Mouse (Mus musculus) forebrain, embryonic 15.5 days (tissue): ENCODE measurements at regions not wholly inside any gene's neighbourhood (a gene's known extent, or its start where the extent isn't known, plus 50 kb on each side); places are given as distances from the start of the nearest gene placed in this dataset.

Source experiments
- ATAC-seq: fragments of 200-750 bp; cut with Nextera tagmentation; replicated peaks from 2 replicates; pipeline ENCODE4 v1.8.0; 2017; ENCODE audit warnings: mild to moderate bottlenecking, moderate TSS enrichment, moderate library complexity
- H3K27ac ChIP-seq: fragments of 300-500 bp; sonication (generic); replicated peaks from 2 replicates; pipeline ENCODE4 v1.5.1; 2015; ENCODE audit warnings: mild to moderate bottlenecking, inconsistent platforms
- H3K27me3 ChIP-seq: fragments of 300-500 bp; sonication (generic); 2 replicates; pipeline ENCODE4 v1.6.1; 2015; ENCODE audit warnings: inconsistent platforms
- H3K36me3 ChIP-seq: fragments of 300-500 bp; sonication (generic); 2 replicates; pipeline ENCODE4 v1.6.1; 2015; ENCODE audit warnings: mild to moderate bottlenecking, inconsistent platforms
- H3K4me1 ChIP-seq: fragments of 300-500 bp; sonication (generic); 2 replicates; pipeline ENCODE4 v1.6.1; 2015; ENCODE audit warnings: inconsistent platforms
- H3K4me2 ChIP-seq: fragments of 300-500 bp; sonication (generic); replicated peaks from 2 replicates; pipeline ENCODE4 v1.6.1; 2015; ENCODE audit warnings: mild to moderate bottlenecking, inconsistent platforms
- H3K4me3 ChIP-seq: fragments of 300-500 bp; sonication (generic); 2 replicates; pipeline ENCODE4 v1.5.1; 2015; ENCODE audit warnings: mild to moderate bottlenecking, inconsistent platforms
- H3K9ac ChIP-seq: fragments of 300-500 bp; sonication (generic); replicated peaks from 2 replicates; pipeline ENCODE4 v1.6.1; 2015; ENCODE audit warnings: mild to moderate bottlenecking, inconsistent platforms
- H3K9me3 ChIP-seq: fragments of 300-500 bp; sonication (generic); 2 replicates; pipeline ENCODE4 v1.6.1; 2016; ENCODE audit warnings: inconsistent platforms
- WGBS: fragments of 180-500 bp; shearing (Covaris S2); methylation state at CpG from one replicate; pipeline ENCODE4 v1.1.7; 2015; ENCODE audit warnings: mixed read lengths; 5-methylcytosine and 5-hydroxymethylcytosine counted together

DNA sequence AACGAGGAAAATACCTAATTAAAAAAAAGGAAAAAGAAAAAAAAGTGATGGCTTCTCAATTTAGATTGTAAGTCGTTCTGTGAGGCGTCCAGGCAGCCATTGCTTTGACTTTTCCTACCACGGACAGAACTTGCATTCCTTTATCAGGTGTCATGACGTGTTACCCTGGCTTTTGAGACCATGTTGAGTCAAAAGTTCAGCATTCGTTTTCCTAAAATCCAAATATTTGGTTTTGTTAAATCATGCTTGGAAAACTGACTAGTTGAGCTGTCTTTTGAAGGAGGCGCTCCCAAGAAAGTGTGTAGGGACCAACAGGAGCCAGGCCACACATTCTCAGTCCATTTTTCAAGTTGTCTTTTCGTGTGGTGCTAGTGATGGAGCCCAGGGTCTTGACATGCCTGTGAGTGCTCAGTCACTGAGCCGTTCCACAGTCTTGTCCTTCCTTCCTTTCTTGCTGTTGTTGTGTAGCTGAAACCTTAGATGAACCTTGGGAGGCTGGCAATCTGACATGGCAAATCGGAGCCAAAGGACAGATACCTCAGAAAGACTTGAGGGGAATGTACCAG lies 125.1 kb upstream of the Pik3r1 start:
- H3K4me2 ChIP-seq, result no peak overlapping the region

DNA sequence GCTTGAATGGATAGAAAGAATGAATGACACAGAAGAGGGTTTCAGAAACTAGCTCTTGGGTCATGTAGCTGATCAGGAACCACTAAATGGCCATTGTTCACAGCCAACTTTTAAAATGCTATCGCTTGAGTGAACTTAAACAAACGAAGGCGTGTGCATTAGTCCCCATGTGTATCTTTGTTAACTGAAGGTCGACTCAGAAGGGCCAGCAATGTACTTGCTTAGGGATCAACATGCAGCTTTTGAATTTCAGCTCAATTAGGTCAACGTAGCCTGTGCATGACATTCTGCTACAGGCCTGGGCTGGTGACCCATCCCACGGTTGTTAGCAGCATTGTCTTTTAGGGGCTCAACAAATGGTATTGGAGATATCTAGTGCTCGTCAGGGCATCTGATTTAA lies 127.1 kb upstream of the Pik3r1 start:
- H3K4me1 ChIP-seq, result no peaks in the 10 kb centered on the region
- H3K4me3 ChIP-seq, result no peak overlapping the region
- no peak overlapping the region for H3K9ac ChIP-seq
- WGBS, result 53% methylated on average over 7 of the region's 7 CpGs
- ATAC-seq, result no peak
- H3K27ac ChIP-seq, result no peak overlapping the region
- H3K36me3 ChIP-seq, result no peaks in the 10 kb centered on the region
- H3K27me3 ChIP-seq, result no peaks in the 10 kb centered on the region
- H3K4me2 ChIP-seq, result no peak overlapping the region
- no peaks in the 10 kb centered on the region for H3K9me3 ChIP-seq

More for the DNA sequence above, 125.1 kb upstream of the Pik3r1 start:
- Histone ChIP-seq H3K27me3 (no peaks in the 10 kb centered on the region), H3K27ac (no peak overlapping the region), H3K9ac (no peak overlapping the region), H3K9me3 (no peaks in the 10 kb centered on the region), H3K4me3 (no peak overlapping the region), H3K36me3 (no peaks in the 10 kb centered on the region), H3K4me1 (no peaks in the 10 kb centered on the region)
- WGBS, result 87% methylated on average over 10 of the region's 10 CpGs
- no peak for ATAC-seq

- no peak for ATAC-seq
- Histone ChIP-seq H3K4me3 (no peak overlapping the region), H3K4me1 (no peaks in the 10 kb centered on the region), H3K9me3 (no peaks in the 10 kb centered on the region), H3K9ac (no peak overlapping the region), H3K27me3 (no peaks in the 10 kb centered on the region), H3K4me2 (no peak overlapping the region), H3K36me3 (no peaks in the 10 kb centered on the region), H3K27ac (no peak overlapping the region)
- WGBS, result 74% methylated on average over 4 of the region's 4 CpGs
These were observed 127.7 kb upstream of the Pik3r1 start for GRCm38 (mm10) chr13:101895686-101896085.

DNA sequence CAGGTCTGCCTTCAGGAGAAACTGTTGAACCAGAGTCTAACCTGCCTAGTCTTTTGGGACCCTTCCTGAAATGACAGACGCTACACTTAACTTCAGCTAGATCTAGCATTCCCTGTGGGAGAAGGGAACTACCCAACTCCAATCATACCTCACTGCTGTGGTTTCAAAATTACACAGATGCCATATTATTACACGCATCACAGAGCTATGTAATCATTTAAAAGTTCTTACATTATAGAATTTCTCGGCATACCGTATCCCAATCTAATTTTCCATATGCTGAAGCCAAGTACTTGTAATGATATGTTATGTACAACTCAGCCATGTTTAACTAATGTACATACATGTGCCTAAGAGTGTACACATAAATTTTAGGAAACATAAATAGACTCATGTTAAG lies 128.9 kb upstream of the Pik3r1 start:
- Histone ChIP-seq H3K4me2 (no peak overlapping the region), H3K4me3 (no peak overlapping the region), H3K27me3 (no peaks in the 10 kb centered on the region), H3K27ac (no peak overlapping the region), H3K9me3 (no peaks in the 10 kb centered on the region), H3K4me1 (0 out of 2 replicates have a peak, but pooled peaks cover 2% of the 10 kb centered on the region), H3K36me3 (no peaks in the 10 kb centered on the region), H3K9ac (no peak overlapping the region)
- ATAC-seq, result no peak
- WGBS, result 96% methylated on average over 4 of the region's 4 CpGs

- Histone ChIP-seq H3K9me3 (no peaks in the 10 kb centered on the region), H3K9ac (no peak overlapping the region), H3K4me1 (peaks cover 16% of the 10 kb centered on the region), H3K36me3 (no peaks in the 10 kb centered on the region), H3K27me3 (no peaks in the 10 kb centered on the region), H3K27ac (no peak overlapping the region), H3K4me3 (no peak overlapping the region), H3K4me2 (no peak overlapping the region)
- ATAC-seq, result 0 out of 2 replicates have a peak, but pooled peaks have one; percentile 37
- 37% methylated on average over 7 of the region's 7 CpGs for WGBS
These were observed 134.2 kb upstream of the Pik3r1 start for GRCm38 (mm10) chr13:101902213-101902612.

DNA sequence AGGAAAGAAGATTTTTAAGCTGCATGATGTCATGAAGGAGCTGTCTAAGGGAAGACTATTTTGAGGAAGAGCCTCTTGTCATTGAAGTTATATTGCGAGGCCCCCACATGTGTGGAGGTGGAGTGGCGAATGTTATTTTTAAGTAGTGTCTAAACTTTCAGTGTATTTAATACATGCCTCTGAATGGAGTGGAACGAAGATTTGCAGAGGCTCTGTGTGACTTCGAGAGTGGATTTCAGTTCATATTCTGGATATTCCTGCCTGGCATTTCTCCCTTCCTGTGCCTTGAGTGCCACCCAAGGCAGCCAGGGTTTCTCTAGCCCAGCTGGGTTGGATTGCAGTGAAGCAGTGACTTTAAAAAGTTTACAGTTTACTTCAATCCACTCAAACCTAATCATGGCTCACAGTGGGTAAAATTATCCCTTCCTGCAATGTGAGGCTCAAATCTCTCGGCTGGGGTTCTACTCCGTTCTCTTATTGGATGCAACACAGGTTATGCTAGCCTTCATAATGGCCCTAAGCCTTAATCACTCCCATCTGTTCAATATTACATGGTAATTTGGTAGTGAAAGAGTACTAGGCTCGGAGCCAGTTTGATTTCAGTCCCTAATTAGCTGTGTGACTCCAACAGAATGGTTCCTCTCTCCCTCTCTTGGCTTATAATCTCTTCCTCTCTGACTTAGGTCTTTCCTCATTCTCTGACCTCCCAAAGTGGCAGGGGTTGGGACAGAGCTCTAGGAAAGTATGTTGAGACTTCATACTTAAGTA lies 138.1 kb upstream of the Pik3r1 start:
- no peaks in the 10 kb centered on the region for H3K9me3 ChIP-seq
- ATAC-seq, result peak; percentile 89
- H3K4me1 ChIP-seq, result peaks cover 16% of the 10 kb centered on the region
- no peaks in the 10 kb centered on the region for H3K27me3 ChIP-seq
- 62% methylated on average over 7 of the region's 7 CpGs for WGBS
- H3K36me3 ChIP-seq, result no peaks in the 10 kb centered on the region
- no peak overlapping the region for H3K4me3 ChIP-seq
- H3K9ac ChIP-seq, result no peak overlapping the region
- H3K4me2 ChIP-seq, result no peak overlapping the region
- H3K27ac ChIP-seq, result peak overlapping the region; percentile 54; the same call in 1 of the 2 replicates

DNA sequence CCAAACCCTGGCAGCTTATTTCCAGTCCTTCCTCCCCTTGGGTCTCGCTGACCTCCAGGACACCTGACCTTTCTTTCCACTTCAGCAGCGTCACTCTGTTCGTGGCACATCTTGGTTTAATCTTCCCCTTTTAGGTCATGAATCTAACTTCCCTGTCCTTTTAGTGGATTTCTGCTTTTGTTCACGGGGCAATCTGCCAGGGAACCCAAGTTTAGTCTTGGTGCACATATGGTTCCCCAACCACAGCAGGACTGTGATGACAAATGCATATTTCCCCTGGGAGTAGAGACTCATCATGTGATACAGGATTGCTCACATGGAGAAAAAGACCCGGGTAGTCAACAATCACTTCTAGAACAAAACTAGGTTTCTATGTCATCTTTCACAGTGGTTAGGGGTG lies 141.0 kb upstream of the Pik3r1 start:
- Histone ChIP-seq H3K4me1 (peaks cover 11% of the 10 kb centered on the region), H3K27me3 (no peaks in the 10 kb centered on the region), H3K9ac (no peak overlapping the region), H3K4me3 (no peak overlapping the region), H3K9me3 (no peaks in the 10 kb centered on the region), H3K4me2 (no peak overlapping the region), H3K36me3 (no peaks in the 10 kb centered on the region), H3K27ac (no peak overlapping the region)
- WGBS, result 79% methylated on average over 5 of the region's 5 CpGs
- no peak for ATAC-seq

GRCm38 (mm10) chr13:101910687-101911086 lies 142.7 kb upstream of the Pik3r1 start:
- no peaks in the 10 kb centered on the region for H3K9me3 ChIP-seq
- no peak for ATAC-seq

DNA sequence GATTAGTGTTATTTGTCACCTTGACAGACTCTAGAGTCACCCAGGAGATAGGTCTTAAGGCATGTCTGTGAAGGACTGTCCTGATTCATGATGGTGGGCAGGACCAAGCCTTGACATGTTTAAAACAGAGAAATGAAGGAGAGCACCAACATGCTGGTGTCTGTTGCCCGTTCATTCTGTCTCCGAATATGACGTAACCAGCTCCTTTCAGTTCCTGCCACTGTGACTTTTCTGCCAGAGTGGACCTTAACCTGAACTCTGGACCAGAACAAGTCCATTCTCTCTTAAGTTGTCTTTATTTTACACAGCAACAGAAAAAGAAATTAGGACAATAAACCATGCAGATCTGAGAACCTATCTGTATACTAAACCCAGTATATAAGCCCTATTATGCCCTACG lies 146.1 kb upstream of the Pik3r1 start:
- Histone ChIP-seq H3K9me3 (no peaks in the 10 kb centered on the region), H3K4me3 (no peak overlapping the region), H3K9ac (no peak overlapping the region), H3K4me1 (peaks cover 13% of the 10 kb centered on the region), H3K27me3 (no peaks in the 10 kb centered on the region), H3K36me3 (no peaks in the 10 kb centered on the region), H3K4me2 (no peak overlapping the region), H3K27ac (peak overlapping the region; percentile 50; the same call in 1 of the 2 replicates)
- no peak for ATAC-seq
- WGBS, result 94% methylated on average over 4 of the region's 4 CpGs

More at GRCm38 (mm10) chr13:101910687-101911086, 142.7 kb upstream of the Pik3r1 start:
- Histone ChIP-seq H3K9ac (no peak overlapping the region), H3K27ac (no peak overlapping the region), H3K4me3 (no peak overlapping the region), H3K4me2 (no peak overlapping the region), H3K36me3 (no peaks in the 10 kb centered on the region), H3K4me1 (peaks cover 22% of the 10 kb centered on the region), H3K27me3 (no peaks in the 10 kb centered on the region)
- WGBS, result 79% methylated on average over 5 of the region's 5 CpGs

- Histone ChIP-seq H3K27ac (0 out of 2 replicates have a peak overlapping the region, but pooled peaks have one; percentile 8), H3K4me3 (no peak overlapping the region), H3K27me3 (no peaks in the 10 kb centered on the region), H3K9ac (no peak overlapping the region), H3K4me2 (no peak overlapping the region), H3K4me1 (peaks cover 13% of the 10 kb centered on the region), H3K9me3 (no peaks in the 10 kb centered on the region), H3K36me3 (no peaks in the 10 kb centered on the region)
- WGBS, result 32% methylated on average over 5 of the region's 5 CpGs
- ATAC-seq, result peak; percentile 58
These were observed 146.9 kb upstream of the Pik3r1 start for GRCm38 (mm10) chr13:101914691-101915541.

DNA sequence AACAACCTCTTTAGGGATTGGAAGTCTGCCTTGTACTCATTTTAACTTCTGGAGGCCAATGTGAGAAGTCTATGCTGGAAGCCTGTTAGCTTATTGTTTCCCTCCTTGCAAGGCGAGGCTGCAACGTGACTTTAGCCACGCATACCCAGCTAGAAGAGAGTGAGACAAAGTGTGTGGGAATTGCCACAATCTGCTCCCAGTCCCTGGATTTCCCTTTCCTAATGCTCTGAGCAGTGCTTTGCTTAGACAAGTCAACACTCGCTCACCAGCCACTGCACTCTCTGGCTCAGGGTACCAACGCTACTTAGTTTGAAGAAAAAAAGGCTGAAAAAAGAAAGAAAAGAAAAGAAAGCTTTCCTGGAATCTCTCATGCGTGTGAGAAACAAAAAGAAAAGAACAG lies 147.5 kb upstream of the Pik3r1 start:
- Histone ChIP-seq H3K9me3 (no peaks in the 10 kb centered on the region), H3K27me3 (no peaks in the 10 kb centered on the region), H3K4me3 (no peak overlapping the region), H3K4me1 (peaks cover 13% of the 10 kb centered on the region), H3K4me2 (no peak overlapping the region), H3K9ac (no peak overlapping the region), H3K27ac (no peak overlapping the region), H3K36me3 (no peaks in the 10 kb centered on the region)
- ATAC-seq, result peak; percentile 29; the same call in 1 of the 2 replicates
- 40% methylated on average over 6 of the region's 6 CpGs for WGBS
